Mouse (Mus musculus): ENCODE measurements around the gene Gpat3. TPM values are rescaled to one million over a fixed set of nuclear protein-coding genes. Genes with fewer than 3 reads are reported as not detected.

The Gpat3 gene
- polyA plus RNA-seq, 1 experiment from 2014 or later = 2.3 TPM

DNA sequence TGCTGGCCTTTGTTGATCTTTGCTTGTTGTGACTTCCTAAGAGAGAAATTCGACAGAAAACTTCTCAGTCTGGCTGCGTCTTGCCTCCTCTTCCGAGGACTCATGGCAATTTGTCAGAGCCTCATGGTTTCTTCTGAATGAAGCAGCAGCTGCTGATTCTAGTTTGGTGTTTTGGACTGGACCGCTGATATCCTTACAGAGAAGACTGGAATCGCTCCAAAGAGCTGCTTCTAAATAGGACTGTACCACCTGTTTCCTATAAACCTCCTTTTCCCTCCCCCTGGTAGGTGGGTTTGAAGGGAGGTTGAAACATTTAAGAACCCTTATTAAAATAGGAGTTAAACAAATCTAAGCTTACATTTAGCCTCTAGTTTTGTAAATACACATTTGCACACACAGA lies 55.5 kb downstream of the Gpat3 start:
- H3K4me2 ChIP-seq = no peak overlapping the region
- no peaks in the 10 kb centered on the region for H3K9me3 ChIP-seq
- WGBS = 70% methylated on average over 5 of the region's 5 CpGs
- no peak for ATAC-seq (ENCODE audit: borderline replicate concordance, extremely low read depth, low FRiP score, low TSS enrichment)
- H3K27me3 ChIP-seq = no peaks in the 10 kb centered on the region
- no peaks in the 10 kb centered on the region for H3K36me3 ChIP-seq
- H3K9ac ChIP-seq = no peak overlapping the region
- H3K4me3 ChIP-seq = no peak overlapping the region
- H3K4me1 ChIP-seq = no peaks in the 10 kb centered on the region
- H3K27ac ChIP-seq = no peak overlapping the region

DNA sequence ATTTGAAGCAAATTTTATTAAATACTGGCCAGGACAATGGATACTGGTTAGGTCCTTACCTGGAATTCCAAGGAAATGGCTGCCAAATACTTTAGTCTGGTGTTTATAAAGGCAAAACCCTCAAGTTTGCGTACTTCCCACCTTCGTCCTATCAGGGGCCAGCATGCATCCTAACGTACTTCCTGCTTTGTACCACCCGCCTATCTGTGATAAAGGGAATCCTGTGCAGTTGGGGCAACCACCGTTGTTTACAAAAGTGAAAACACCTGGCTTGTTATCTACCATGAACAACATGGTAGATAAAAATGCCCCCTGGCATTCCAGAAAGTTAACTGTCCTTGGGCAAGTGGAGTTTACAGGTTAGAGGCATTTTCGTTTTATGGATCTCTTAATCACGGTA lies 63.0 kb downstream of the Gpat3 start:
- H3K27ac ChIP-seq = no peak overlapping the region
- WGBS = 76% methylated on average over 7 of the region's 7 CpGs
- no peaks in the 10 kb centered on the region for H3K4me1 ChIP-seq
- no peak overlapping the region for H3K4me2 ChIP-seq
- no peaks in the 10 kb centered on the region for H3K36me3 ChIP-seq
- no peak for ATAC-seq (ENCODE audit: borderline replicate concordance, extremely low read depth, low FRiP score, low TSS enrichment)
- no peaks in the 10 kb centered on the region for H3K9me3 ChIP-seq
- H3K27me3 ChIP-seq = no peaks in the 10 kb centered on the region
- H3K9ac ChIP-seq = no peak overlapping the region
- no peak overlapping the region for H3K4me3 ChIP-seq

DNA sequence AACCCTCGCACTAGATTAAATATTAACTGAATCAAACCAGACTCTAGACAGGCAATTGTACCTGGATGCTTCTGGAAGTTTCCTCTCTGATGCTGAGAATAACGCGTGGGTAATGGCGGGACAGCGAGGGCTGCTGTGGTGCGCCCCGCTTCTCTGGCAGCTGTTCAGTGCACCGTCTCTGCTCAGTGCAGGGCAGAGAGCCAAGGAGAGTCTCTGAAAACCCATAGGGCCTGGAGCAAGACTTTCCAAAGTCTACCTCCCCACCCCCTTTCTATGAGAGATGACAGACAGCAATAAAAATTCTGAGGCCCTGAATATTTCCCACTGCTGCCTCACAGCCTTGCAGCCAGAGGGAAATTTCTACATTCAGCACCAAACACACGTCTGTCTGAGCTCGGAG lies 63.4 kb downstream of the Gpat3 start:
- Histone ChIP-seq H3K9ac (no peak overlapping the region), H3K27ac (no peak overlapping the region), H3K4me2 (no peak overlapping the region), H3K4me1 (no peaks in the 10 kb centered on the region), H3K36me3 (no peaks in the 10 kb centered on the region), H3K27me3 (no peaks in the 10 kb centered on the region), H3K9me3 (no peaks in the 10 kb centered on the region), H3K4me3 (no peak overlapping the region)
- ATAC-seq (ENCODE audit: borderline replicate concordance, extremely low read depth, low FRiP score, low TSS enrichment) = no peak
- WGBS = 63% methylated on average over 10 of the region's 10 CpGs

DNA sequence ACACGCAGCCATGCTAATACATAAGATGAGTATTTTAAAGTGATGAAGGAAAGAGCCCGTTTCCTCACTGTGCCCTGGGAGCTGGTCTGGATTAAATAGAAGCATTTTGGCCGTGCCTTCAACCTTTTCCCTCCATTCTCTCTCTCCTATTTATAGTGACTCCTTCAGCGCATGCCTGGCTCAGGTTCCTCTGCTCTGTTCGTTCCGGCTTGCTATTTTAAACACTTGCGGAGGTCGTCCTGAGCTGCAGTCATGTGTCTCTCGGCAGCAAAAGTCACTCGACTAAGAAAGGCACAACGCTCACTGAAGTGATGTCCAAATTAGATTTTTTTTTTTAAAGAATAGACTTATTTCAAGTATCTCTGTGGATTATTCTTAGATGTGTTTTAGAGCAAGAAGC lies 64.2 kb downstream of the Gpat3 start:
- ATAC-seq (ENCODE audit: borderline replicate concordance, extremely low read depth, low FRiP score, low TSS enrichment) = no peak
- H3K27ac ChIP-seq = no peak overlapping the region
- no peaks in the 10 kb centered on the region for H3K9me3 ChIP-seq
- WGBS = 75% methylated on average over 11 of the region's 11 CpGs
- no peak overlapping the region for H3K4me3 ChIP-seq
- no peak overlapping the region for H3K4me2 ChIP-seq
- H3K27me3 ChIP-seq = no peaks in the 10 kb centered on the region
- H3K9ac ChIP-seq = no peak overlapping the region
- no peaks in the 10 kb centered on the region for H3K4me1 ChIP-seq
- H3K36me3 ChIP-seq = no peaks in the 10 kb centered on the region

DNA sequence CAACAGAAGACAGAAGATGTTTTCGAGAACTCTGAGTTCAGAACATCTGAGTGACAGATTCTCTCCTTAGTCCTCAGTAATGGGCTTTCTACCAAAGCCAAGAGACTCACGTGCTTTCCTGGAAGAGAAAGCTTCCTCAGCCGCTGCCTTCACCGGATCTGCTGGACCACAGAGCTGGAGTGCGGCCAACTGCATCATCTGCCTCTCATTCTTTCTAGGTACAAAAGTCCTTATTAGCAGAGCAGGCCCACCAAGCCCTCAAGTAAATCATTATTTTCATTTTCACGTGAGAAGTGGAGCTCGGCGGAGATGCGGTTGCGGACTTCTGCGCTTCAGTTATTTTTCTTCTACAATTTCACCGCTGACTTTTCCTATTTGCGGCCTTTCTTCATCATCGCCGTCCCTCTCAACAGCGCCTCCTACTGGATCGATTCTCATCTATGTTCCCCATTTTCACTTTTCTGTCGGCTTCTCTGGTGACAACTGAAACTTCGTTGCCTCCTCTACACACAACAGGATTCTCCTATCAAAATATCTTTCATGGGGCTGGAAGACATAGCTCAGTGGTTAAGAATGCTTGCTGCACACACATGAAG lies 66.1 kb downstream of the Gpat3 start:
- Histone ChIP-seq H3K9me3 (no peaks in the 10 kb centered on the region), H3K36me3 (no peaks in the 10 kb centered on the region), H3K4me3 (no peak overlapping the region), H3K4me2 (no peak overlapping the region), H3K9ac (no peak overlapping the region), H3K4me1 (no peaks in the 10 kb centered on the region), H3K27me3 (peaks cover 4% of the 10 kb centered on the region; the same call in 1 of the 2 replicates), H3K27ac (no peak overlapping the region)
- ATAC-seq (ENCODE audit: borderline replicate concordance, extremely low read depth, low FRiP score, low TSS enrichment) = no peak
- WGBS = 67% methylated on average over 19 of the region's 19 CpGs

DNA sequence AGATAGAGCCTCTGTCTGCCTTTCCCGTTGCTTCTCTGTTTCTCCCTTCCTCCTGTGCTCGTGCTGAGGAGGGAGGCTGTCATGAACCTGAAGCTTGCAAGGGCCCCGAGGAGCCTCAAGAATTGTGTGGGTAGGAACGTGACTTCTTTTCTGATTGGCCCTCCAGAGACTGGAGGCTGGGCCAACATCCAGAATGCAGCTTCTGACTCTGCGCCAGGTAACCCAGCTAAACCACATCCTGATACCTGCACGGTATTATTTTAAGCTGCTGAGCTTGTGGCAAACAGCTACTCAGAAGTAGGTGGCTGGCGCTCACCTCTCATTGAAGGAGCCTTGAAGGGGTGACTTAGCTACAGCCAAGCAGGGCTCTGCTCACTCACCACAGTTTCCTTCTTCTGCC lies 66.9 kb downstream of the Gpat3 start:
- peaks cover 8% of the 10 kb centered on the region; the same call in 1 of the 2 replicates for H3K27me3 ChIP-seq
- H3K4me1 ChIP-seq = no peaks in the 10 kb centered on the region
- H3K36me3 ChIP-seq = no peaks in the 10 kb centered on the region

DNA sequence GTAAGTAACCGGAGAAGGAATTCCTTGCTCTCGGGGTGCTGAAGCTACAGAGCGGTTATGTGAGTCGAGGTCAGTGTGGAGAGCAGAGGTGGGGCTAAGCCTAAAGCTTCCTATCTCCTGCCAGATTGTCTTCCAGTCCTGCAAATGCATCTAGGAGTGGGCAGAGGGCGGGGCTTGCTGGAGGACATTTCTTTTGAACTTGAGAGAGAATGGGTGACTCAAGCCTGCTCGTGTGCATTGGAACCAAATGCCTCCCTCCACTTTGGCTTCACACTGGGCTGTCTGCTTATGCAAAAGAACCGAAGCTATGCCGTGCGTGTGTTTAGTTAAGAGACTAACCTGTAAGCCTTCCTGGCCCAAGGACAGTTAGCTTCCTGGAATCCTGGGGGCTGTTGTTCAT lies 67.8 kb downstream of the Gpat3 start:
- 46% methylated on average over 9 of the region's 9 CpGs for WGBS
- no peak for ATAC-seq (ENCODE audit: borderline replicate concordance, extremely low read depth, low FRiP score, low TSS enrichment)
- Histone ChIP-seq H3K4me2 (no peak overlapping the region), H3K4me3 (no peak overlapping the region), H3K4me1 (no peaks in the 10 kb centered on the region), H3K27me3 (peaks cover 8% of the 10 kb centered on the region; the same call in 1 of the 2 replicates), H3K36me3 (no peaks in the 10 kb centered on the region), H3K9ac (no peak overlapping the region), H3K9me3 (no peaks in the 10 kb centered on the region), H3K27ac (no peak overlapping the region)

More for the DNA sequence above, 66.9 kb downstream of the Gpat3 start:
- H3K9ac ChIP-seq = no peak overlapping the region
- H3K4me3 ChIP-seq = no peak overlapping the region
- no peak overlapping the region for H3K27ac ChIP-seq
- ATAC-seq (ENCODE audit: borderline replicate concordance, extremely low read depth, low FRiP score, low TSS enrichment) = no peak
- 68% methylated on average over 7 of the region's 7 CpGs for WGBS
- no peaks in the 10 kb centered on the region for H3K9me3 ChIP-seq
- H3K4me2 ChIP-seq = no peak overlapping the region

DNA sequence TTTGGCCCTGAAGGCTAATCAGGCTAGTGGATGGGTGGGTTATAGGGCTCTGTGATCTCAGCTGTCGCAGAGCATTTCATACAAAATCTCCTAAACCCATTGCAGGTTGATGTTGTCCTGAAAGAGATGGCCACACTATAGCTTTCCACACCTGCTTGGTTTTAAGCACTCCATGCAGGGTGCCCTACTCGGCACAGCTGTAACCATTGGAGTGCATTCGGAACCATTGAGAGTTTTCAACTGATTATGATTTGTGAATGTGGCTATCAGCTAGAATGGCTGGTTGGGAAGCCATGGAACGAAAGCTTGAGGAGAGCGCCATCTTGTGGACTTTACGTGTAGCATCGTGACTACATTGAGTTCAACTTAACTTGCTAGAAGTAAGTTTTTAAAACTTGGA lies 69.5 kb downstream of the Gpat3 start:
- H3K36me3 ChIP-seq = no peaks in the 10 kb centered on the region
- ATAC-seq (ENCODE audit: borderline replicate concordance, extremely low read depth, low FRiP score, low TSS enrichment) = no peak
- H3K27ac ChIP-seq = no peak overlapping the region
- peaks cover 8% of the 10 kb centered on the region; the same call in 1 of the 2 replicates for H3K27me3 ChIP-seq
- no peak overlapping the region for H3K4me2 ChIP-seq
- no peak overlapping the region for H3K4me3 ChIP-seq
- no peaks in the 10 kb centered on the region for H3K4me1 ChIP-seq
- no peaks in the 10 kb centered on the region for H3K9me3 ChIP-seq
- 16% methylated on average over 7 of the region's 7 CpGs for WGBS
- H3K9ac ChIP-seq = no peak overlapping the region

DNA sequence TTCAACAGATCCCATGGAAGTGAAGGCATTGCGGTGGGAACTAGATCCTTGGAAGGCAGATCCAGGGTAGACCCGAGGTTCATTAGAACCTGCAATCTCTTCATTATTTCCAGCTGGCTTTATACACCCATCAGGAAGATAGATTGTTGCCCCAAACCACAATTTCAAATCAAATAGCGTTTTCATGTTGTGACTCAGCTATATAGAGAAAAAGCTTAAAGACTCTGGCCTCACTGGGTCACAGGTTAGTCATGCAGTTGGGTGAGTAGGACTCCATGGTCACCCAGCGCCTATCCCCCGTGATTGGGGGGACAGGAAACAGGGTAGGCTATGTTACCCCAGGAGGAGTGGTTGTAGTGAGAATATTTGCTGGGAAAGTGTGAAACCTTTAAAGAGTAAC lies 69.9 kb downstream of the Gpat3 start:
- H3K9me3 ChIP-seq = no peaks in the 10 kb centered on the region
- WGBS = 39% methylated on average over 5 of the region's 5 CpGs
- no peak overlapping the region for H3K9ac ChIP-seq
- no peaks in the 10 kb centered on the region for H3K36me3 ChIP-seq
- H3K27me3 ChIP-seq = peaks cover 8% of the 10 kb centered on the region; the same call in 1 of the 2 replicates
- H3K4me1 ChIP-seq = no peaks in the 10 kb centered on the region
- H3K4me3 ChIP-seq = no peak overlapping the region
- no peak for ATAC-seq (ENCODE audit: borderline replicate concordance, extremely low read depth, low FRiP score, low TSS enrichment)
- no peak overlapping the region for H3K27ac ChIP-seq
- no peak overlapping the region for H3K4me2 ChIP-seq

DNA sequence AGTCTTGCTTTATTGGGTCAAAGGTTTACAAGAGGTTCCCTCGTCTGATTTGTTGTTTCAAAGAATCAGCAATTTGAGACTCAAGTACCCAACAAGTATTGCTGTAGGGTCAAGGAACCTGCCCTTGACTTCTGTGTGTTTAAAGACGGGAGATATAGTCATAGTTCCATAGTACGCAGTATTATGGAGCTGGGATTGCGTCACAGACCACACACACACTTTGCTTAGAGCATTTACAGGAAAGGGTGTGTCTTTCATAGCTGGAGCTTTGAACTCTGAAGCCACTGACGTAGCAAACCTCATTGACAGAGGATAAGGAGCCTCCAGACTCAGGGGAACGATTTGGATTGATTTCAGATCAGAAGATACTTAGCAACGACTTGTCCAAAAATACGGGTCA lies 70.9 kb downstream of the Gpat3 start:
- no peaks in the 10 kb centered on the region for H3K4me1 ChIP-seq
- WGBS = 35% methylated on average over 8 of the region's 8 CpGs
- H3K4me3 ChIP-seq = no peak overlapping the region
- H3K36me3 ChIP-seq = no peaks in the 10 kb centered on the region
- H3K27ac ChIP-seq = no peak overlapping the region
- H3K4me2 ChIP-seq = no peak overlapping the region
- no peaks in the 10 kb centered on the region for H3K9me3 ChIP-seq
- no peak overlapping the region for H3K9ac ChIP-seq
- ATAC-seq (ENCODE audit: borderline replicate concordance, extremely low read depth, low FRiP score, low TSS enrichment) = no peak
- peaks cover 13% of the 10 kb centered on the region; the same call in 1 of the 2 replicates for H3K27me3 ChIP-seq

DNA sequence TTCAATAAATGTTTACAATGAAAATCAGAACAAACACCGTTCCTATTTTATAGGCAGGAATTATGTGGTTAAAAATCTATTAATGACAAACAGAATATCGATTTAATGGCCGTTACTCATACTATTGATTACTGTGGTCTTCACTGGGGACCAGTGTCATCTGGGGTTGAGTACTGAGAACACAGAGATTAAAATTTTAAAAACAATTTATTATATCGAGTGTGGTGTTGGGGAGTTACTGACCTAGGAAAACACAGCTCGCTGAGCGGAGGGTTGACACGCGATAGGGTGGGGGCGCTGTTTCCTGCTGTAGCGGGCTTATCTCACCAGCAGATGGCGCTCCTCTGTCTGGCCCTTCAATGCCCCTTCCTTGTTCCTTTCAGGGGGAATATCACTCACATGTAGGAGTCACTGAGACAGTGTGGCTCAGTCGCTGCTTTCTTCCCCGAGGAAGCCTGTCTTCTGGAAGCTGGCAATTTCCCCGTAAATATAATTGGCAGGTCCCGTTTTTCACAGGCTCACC lies 71.8 kb downstream of the Gpat3 start:
- 22% methylated on average over 15 of the region's 15 CpGs for WGBS
- Histone ChIP-seq H3K27me3 (peaks cover 13% of the 10 kb centered on the region; the same call in 1 of the 2 replicates), H3K4me1 (no peaks in the 10 kb centered on the region), H3K36me3 (no peaks in the 10 kb centered on the region), H3K9ac (no peak overlapping the region), H3K27ac (no peak overlapping the region), H3K4me3 (no peak overlapping the region), H3K4me2 (no peak overlapping the region), H3K9me3 (no peaks in the 10 kb centered on the region)
- ATAC-seq (ENCODE audit: borderline replicate concordance, extremely low read depth, low FRiP score, low TSS enrichment) = no peak

DNA sequence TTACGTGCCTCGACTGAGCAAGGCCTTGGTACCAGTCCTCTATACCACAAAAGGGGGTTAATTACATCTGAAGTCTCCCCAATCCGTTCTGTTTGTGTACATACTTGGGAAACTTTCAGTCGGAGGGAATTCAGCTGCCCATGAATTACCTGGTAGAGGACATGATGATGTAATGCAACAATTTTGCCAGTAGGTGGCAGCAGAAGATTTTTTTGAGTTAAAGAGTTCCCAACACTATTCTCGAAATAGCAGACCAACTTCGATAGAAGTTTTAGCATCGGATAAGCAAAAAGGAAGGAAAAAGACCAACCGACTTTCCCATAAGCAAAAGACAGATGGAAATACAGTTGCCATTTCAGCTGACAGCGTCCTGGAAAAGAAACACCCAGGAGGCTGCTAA lies 73.6 kb downstream of the Gpat3 start:
- H3K4me1 ChIP-seq = no peaks in the 10 kb centered on the region
- H3K36me3 ChIP-seq = no peaks in the 10 kb centered on the region
- ATAC-seq (ENCODE audit: borderline replicate concordance, extremely low read depth, low FRiP score, low TSS enrichment) = no peak
- no peak overlapping the region for H3K9ac ChIP-seq
- 14% methylated on average over 9 of the region's 9 CpGs for WGBS
- H3K4me3 ChIP-seq = no peak overlapping the region
- H3K9me3 ChIP-seq = no peaks in the 10 kb centered on the region
- H3K27me3 ChIP-seq = peaks cover 13% of the 10 kb centered on the region; the same call in 1 of the 2 replicates
- no peak overlapping the region for H3K27ac ChIP-seq
- 0 out of 2 replicates have a peak overlapping the region, but pooled peaks have one; percentile 12 for H3K4me2 ChIP-seq

Measured in lung, embryonic 15.5 days (tissue).